Mouse (Mus musculus) cerebellum, adult 2 months (tissue): Measurements from ENCODE around the gene Fam189a2.

Experiments used
- CTCF ChIP-seq: fragments of 200-500 bp; IDR thresholded peaks from 2 replicates; pipeline ENCODE4 v1.5.1; 2011; ENCODE audit warnings: low read depth, mild to moderate bottlenecking, control low read depth, low read length, moderate library complexity, borderline replicate concordance; ENCODE audit not compliant: insufficient read depth
- POLR2A ChIP-seq: fragments of 200-500 bp; IDR thresholded peaks from 2 replicates; pipeline ENCODE4 v1.6.1; 2011; ENCODE audit warnings: low read length, control low read depth, borderline replicate concordance; ENCODE audit not compliant: insufficient read depth

DNA sequence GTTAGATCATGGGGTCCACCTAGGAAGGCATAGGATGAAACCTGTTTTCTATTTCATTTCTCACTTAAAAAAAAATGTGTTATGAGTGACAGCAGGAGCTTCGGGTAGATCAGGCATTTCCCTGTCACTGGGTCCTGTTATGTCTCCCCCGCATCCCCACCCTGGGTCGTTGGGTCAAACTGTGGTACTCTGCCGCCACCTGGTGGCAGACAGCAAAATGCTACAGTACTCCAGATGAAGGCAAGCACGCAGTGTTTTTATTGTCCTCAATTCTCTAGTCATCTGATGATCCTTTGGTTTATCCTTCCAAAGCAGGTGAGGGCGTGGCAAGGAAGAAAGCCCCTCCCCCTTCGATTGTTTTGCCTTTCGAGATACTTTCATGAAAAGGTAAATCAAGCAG, 69.3 kb downstream of the Fam189a2 start:
- peak; percentile 98 for TF ChIP-seq CTCF
- no peak for TF ChIP-seq POLR2A
